Mouse (Mus musculus): ENCODE measurements around the gene Gm10192. TPM values are rescaled to one million over a fixed set of nuclear protein-coding genes. Genes with fewer than 3 reads are reported as not detected.
"Not testable (repeated sequence)": the region's sequence is repeated elsewhere in the genome, so short reads cannot be mapped to it uniquely, and the experiment has no call there.

Gm10192 gene
- not detected in 2 replicates for polyA plus RNA-seq (2016; fragmentation: Nextera tagmentation; extraction: Ambion mirVana)

DNA sequence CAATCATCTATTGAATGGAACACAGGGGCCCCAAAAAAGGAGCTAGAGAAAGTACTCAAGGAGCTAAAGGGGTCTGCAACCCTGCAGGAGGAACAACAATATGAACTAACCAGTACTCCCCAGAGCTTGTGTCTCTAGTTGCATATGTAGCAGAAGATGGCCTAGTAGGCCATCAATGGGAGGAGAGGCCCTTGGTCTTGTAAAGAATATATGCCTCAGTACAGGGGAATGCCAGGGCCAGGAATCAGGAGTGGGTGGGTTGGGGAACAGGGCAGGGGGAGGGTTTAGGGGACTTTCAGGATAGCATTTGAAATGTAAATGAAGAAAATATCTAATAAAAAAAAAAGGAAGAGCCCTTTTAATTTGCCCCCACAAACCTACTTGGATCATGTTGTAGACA lies at the start of gene Gm10192:
TSS of gene Gm10192 (minus strand) at position 101 of the 400 bp plus-strand sequence.
- not testable (repeated sequence) for H3K36me3 ChIP-seq; H3K27ac ChIP-seq; H3K4me1 ChIP-seq; H3K9me3 ChIP-seq; H3K4me3 ChIP-seq; H3K27me3 ChIP-seq (ENCODE audit: insufficient read depth, poor library complexity, severe bottlenecking); DNase-seq (ENCODE audit: low spot score)

DNA sequence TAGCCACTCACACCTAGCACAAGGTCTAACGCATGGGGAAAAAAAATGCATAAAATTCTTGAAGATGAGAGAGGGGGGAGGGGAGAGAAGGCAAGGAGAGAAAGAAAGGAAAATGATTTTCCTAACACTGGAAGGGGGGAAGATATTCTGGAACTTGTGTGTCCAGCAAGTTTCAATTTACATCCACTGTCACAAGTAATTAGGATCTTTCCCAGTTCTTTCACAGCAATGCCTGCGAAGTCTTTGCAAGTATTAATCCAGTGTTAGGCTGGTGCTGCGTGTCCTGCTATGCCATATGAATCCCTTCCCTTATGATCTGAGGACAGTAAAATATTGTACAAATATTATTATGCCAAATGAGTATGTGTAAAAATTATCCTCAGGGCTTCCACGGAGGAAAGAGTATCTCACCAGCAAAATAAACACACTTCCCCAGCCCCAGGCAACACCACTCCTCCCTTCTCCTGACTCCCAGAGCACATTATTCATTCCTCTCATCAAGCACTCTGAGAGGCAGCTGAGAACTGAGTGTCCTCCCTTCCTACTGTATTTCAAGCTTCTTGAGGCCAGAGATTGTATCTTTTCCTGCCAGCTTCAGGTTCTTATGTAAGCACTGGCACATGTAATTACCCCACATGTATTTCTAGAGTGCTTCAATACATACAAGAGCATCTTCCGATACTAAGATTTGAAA lies 47.6 kb upstream of the Gm10192 start:
- 66% methylated on average over 5 of the region's 5 CpGs for WGBS
- DNase-seq (ENCODE audit: low spot score): no peak
- Histone ChIP-seq H3K4me1 (no peaks in the 10 kb centered on the region), H3K4me3 (no peak overlapping the region), H3K36me3 (no peaks in the 10 kb centered on the region), H3K27ac (no peak overlapping the region), H3K27me3 (ENCODE audit: insufficient read depth, poor library complexity, severe bottlenecking) (no peaks in the 10 kb centered on the region), H3K9me3 (no peaks in the 10 kb centered on the region)

DNA sequence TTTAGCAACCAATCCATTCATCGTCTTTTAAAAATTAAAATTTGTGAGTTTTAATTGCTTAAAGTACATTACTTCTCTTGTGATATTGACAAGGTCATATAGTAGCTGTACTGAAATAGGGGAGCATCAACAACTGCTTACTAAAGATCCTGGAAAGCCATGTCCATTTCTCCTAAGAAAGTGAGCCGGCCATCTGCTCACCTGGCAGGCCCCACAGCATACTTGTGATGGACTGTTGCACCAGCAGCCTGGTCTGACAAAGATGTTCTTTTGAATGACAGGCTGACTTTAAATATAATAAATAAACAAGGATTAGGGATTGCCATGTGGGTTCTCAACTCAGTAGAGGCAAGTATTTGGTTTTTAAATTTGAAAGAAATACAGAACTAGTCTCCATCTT lies 36.7 kb upstream of the Gm10192 start:
- Histone ChIP-seq H3K4me1 (no peaks in the 10 kb centered on the region), H3K9me3 (no peaks in the 10 kb centered on the region), H3K27ac (no peak overlapping the region), H3K36me3 (no peaks in the 10 kb centered on the region), H3K27me3 (ENCODE audit: insufficient read depth, poor library complexity, severe bottlenecking) (no peaks in the 10 kb centered on the region), H3K4me3 (no peak overlapping the region)
- no peak for DNase-seq (ENCODE audit: low spot score)
- WGBS: 90% methylated on average over 2 of the region's 2 CpGs

DNA sequence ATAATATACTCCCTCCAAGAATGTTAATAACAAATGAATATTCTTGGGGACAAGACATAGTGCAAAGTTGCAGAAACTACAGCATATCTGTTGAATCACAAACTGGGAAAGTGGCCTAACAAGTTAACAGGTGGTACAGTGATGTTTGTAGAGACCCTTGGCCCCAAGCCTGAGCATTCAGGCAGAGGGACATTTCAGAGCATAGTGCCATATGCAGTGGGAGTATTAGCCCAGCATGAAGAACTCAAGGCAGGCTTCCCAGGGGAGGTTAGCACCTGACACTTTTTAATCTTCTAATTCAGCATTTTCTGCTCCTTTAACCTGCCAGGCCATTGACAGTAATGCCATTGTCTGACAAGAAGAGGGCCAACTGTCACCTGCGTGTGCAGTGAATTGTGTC lies 34.9 kb upstream of the Gm10192 start:
- no peak for DNase-seq (ENCODE audit: low spot score)
- no peaks in the 10 kb centered on the region for H3K9me3 ChIP-seq
- H3K36me3 ChIP-seq: no peaks in the 10 kb centered on the region
- H3K4me3 ChIP-seq: no peak overlapping the region
- H3K4me1 ChIP-seq: no peaks in the 10 kb centered on the region
- H3K27me3 ChIP-seq (ENCODE audit: insufficient read depth, poor library complexity, severe bottlenecking): no peaks in the 10 kb centered on the region
- no peak overlapping the region for H3K27ac ChIP-seq
- 72% methylated on average over 1 of the region's 1 CpGs for WGBS

- Histone ChIP-seq H3K36me3 (no peaks in the 10 kb centered on the region), H3K9me3 (no peaks in the 10 kb centered on the region), H3K27me3 (ENCODE audit: insufficient read depth, poor library complexity, severe bottlenecking) (no peaks in the 10 kb centered on the region), H3K4me3 (no peak overlapping the region), H3K4me1 (no peaks in the 10 kb centered on the region), H3K27ac (no peak overlapping the region)
- DNase-seq (ENCODE audit: low spot score): peak; percentile 77
These were observed 29.5 kb upstream of the Gm10192 start for GRCm38 (mm10) chr4:97212514-97212913.

DNA sequence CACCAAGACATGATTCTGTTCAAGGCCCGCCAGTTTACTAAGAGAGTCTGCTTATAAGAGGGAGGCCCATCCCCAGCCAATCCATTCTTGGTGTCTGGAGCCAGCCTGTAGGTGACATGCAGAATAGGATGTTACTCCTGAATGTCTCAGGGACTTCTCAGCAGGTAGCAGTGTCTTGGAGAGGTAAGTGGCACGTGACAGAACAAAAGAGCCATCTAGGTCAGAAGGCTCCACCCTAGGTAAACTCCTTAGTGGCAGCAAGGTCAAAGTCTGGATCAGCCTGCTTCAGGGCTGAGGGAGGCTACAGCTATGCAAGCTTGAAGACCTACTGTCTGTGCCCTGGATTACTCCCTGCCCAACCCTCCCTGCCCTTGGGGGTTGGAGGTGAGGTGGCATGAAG lies 20.0 kb upstream of the Gm10192 start:
- not testable (repeated sequence) for H3K27me3 ChIP-seq (ENCODE audit: insufficient read depth, poor library complexity, severe bottlenecking); H3K9me3 ChIP-seq; H3K27ac ChIP-seq; H3K4me1 ChIP-seq; DNase-seq (ENCODE audit: low spot score); H3K4me3 ChIP-seq; H3K36me3 ChIP-seq
- WGBS: 57% methylated on average over 2 of the region's 2 CpGs

- no peak overlapping the region for H3K4me3 ChIP-seq
- H3K9me3 ChIP-seq: no peaks in the 10 kb centered on the region
- H3K4me1 ChIP-seq: no peaks in the 10 kb centered on the region
- no peaks in the 10 kb centered on the region for H3K27me3 ChIP-seq (ENCODE audit: insufficient read depth, poor library complexity, severe bottlenecking)
- H3K36me3 ChIP-seq: no peaks in the 10 kb centered on the region
- no peak overlapping the region for H3K27ac ChIP-seq
- 70% methylated on average over 4 of the region's 4 CpGs for WGBS
- DNase-seq (ENCODE audit: low spot score): no peak
These were observed 10.2 kb upstream of the Gm10192 start for GRCm38 (mm10) chr4:97193176-97193575.

GRCm38 (mm10) chr4:97192601-97193000 lies 9.6 kb upstream of the Gm10192 start:
- no peak overlapping the region for H3K4me3 ChIP-seq
- DNase-seq (ENCODE audit: low spot score): no peak
- no peaks in the 10 kb centered on the region for H3K36me3 ChIP-seq
- H3K27ac ChIP-seq: no peak overlapping the region
- WGBS: 74% methylated on average over 2 of the region's 2 CpGs
- no peaks in the 10 kb centered on the region for H3K4me1 ChIP-seq
- no peaks in the 10 kb centered on the region for H3K27me3 ChIP-seq (ENCODE audit: insufficient read depth, poor library complexity, severe bottlenecking)
- H3K9me3 ChIP-seq: no peaks in the 10 kb centered on the region

DNA sequence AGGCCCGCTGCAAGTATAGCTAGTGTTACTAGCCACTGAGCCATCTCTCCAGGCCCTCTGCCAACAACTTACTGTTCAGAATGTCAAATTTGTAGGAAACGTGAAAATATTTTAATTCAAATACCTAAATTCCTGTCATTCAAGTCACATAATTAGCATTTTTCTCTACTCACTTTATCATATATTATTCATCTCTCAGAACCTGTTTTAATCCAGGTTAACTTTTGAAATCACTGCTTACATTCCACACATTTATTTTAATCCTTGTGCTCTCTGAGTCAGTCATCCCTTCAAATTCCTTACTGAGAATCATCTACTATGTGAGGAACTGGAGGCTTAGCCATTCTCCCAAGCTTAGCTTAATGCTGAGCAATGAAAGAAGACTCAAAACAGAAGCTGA lies 2.6 kb downstream of the Gm10192 start:
- H3K27me3 ChIP-seq (ENCODE audit: insufficient read depth, poor library complexity, severe bottlenecking): no peaks in the 10 kb centered on the region
- no peaks in the 10 kb centered on the region for H3K4me1 ChIP-seq
- H3K9me3 ChIP-seq: no peaks in the 10 kb centered on the region
- 65% methylated on average over 2 of the region's 2 CpGs for WGBS
- H3K36me3 ChIP-seq: no peaks in the 10 kb centered on the region
- no peak for DNase-seq (ENCODE audit: low spot score)
- H3K27ac ChIP-seq: no peak overlapping the region
- H3K4me3 ChIP-seq: no peak overlapping the region

GRCm38 (mm10) chr4:97156841-97157345 lies 26.1 kb downstream of the Gm10192 start:
- Histone ChIP-seq H3K4me3 (no peak overlapping the region), H3K27me3 (ENCODE audit: insufficient read depth, poor library complexity, severe bottlenecking) (no peaks in the 10 kb centered on the region), H3K4me1 (no peaks in the 10 kb centered on the region), H3K36me3 (no peaks in the 10 kb centered on the region), H3K9me3 (no peaks in the 10 kb centered on the region), H3K27ac (no peak overlapping the region)
- 59% methylated on average over 10 of the region's 10 CpGs for WGBS
- DNase-seq (ENCODE audit: low spot score): no peak

GRCm38 (mm10) chr4:97156084-97156483 lies 26.9 kb downstream of the Gm10192 start:
- H3K27ac ChIP-seq: no peak overlapping the region
- no peak overlapping the region for H3K4me3 ChIP-seq
- H3K36me3 ChIP-seq: no peaks in the 10 kb centered on the region
- no peaks in the 10 kb centered on the region for H3K27me3 ChIP-seq (ENCODE audit: insufficient read depth, poor library complexity, severe bottlenecking)
- H3K4me1 ChIP-seq: no peaks in the 10 kb centered on the region
- H3K9me3 ChIP-seq: no peaks in the 10 kb centered on the region
- 69% methylated on average over 3 of the region's 3 CpGs for WGBS
- no peak for DNase-seq (ENCODE audit: low spot score)

DNA sequence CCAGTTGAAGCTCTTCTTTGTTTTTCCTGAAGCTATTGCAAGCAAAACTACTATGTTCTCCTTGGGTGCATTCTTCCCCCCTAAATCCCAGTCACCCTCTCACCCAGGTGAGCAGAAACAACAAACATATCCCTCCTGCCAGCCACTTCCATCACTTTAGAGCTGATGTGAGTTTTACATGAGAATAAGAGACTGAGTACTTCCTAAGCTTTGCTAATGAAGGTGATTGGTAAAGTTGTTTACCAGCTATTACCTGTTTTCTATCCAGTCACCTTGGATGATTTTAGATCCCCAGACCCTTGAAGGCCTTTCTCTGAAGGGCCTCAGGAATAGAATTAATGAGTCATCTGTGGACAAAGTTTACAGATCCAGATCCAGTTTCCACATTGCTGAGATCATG lies 29.4 kb downstream of the Gm10192 start:
- Histone ChIP-seq H3K4me3 (no peak overlapping the region), H3K9me3 (no peaks in the 10 kb centered on the region), H3K27ac (no peak overlapping the region), H3K36me3 (no peaks in the 10 kb centered on the region), H3K4me1 (no peaks in the 10 kb centered on the region), H3K27me3 (ENCODE audit: insufficient read depth, poor library complexity, severe bottlenecking) (no peaks in the 10 kb centered on the region)
- no peak for DNase-seq (ENCODE audit: low spot score)

DNA sequence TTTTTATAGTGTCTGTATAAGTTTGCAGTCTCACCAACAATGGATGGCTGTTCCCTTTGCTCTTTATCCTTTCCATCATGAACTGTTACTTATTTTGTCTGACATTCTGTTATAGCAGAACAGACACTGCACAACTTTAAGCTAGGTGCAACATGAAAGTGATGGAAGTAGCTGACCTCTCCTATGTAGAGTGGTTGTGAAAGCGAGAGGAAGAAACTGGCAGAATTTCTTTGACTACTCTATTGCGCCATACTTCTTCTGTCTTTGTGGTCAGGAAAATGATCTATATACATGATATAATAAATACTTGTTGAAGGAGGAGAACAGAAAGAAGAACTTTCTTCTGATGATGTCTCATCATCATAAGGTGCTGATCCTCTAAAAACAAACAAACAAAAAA lies 40.5 kb downstream of the Gm10192 start:
- Histone ChIP-seq H3K4me1 (no peaks in the 10 kb centered on the region), H3K27ac (no peak overlapping the region), H3K9me3 (no peaks in the 10 kb centered on the region), H3K4me3 (no peak overlapping the region), H3K27me3 (ENCODE audit: insufficient read depth, poor library complexity, severe bottlenecking) (no peaks in the 10 kb centered on the region), H3K36me3 (no peaks in the 10 kb centered on the region)
- DNase-seq (ENCODE audit: low spot score): no peak
- 95% methylated on average over 2 of the region's 2 CpGs for WGBS
